Mouse (Mus musculus): ENCODE data around the gene Zfp281. TPM values are rescaled to one million over a fixed set of nuclear protein-coding genes. Genes with fewer than 3 reads are reported as not detected.

Zfp281 gene
- polyA plus RNA-seq, 1 experiment: 2.6 TPM

DNA sequence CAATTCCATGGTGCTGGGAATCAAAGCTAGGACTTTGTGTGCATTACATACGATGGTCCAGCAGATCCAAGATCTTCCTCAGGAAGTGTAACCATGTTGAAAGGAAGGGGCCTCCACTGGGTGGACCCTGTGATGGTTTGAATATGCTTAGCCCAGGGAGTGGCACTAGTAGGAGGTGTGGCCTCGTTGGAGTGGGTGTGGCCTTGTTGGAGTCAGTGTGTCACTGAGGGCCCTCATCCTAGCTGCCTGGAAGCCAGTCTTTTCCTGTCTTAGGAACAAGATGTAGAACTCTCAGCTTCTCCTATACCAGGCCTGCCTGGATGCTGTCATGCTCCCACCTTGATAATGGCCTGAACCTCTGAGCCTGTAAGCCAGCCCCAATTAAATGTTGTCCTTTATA is 27.9 kb upstream of the Zfp281 start:
- no peak for TF ChIP-seq FLI1 (IDR thresholded peaks at IDR 0.05; ENCODE audit: low read length)
- no peak for TF ChIP-seq GATA1 (IDR thresholded peaks at IDR 0.05; ENCODE audit: borderline replicate concordance, low read length)
- H3K4me3 ChIP-seq (replicated peaks): no peak overlapping the region
- 0 out of 2 replicates have a peak, but pooled peaks cover 3% of the 10 kb centered on the region for H3K9me3 ChIP-seq
- H3K27me3 ChIP-seq (replicated peaks): peaks cover 4% of the 10 kb centered on the region
- H3K4me1 ChIP-seq: peaks cover 3% of the 10 kb centered on the region; the same call in 1 of the 2 replicates
- no peaks in the 10 kb centered on the region for H3K36me3 ChIP-seq (replicated peaks; ENCODE audit: low read length)

DNA sequence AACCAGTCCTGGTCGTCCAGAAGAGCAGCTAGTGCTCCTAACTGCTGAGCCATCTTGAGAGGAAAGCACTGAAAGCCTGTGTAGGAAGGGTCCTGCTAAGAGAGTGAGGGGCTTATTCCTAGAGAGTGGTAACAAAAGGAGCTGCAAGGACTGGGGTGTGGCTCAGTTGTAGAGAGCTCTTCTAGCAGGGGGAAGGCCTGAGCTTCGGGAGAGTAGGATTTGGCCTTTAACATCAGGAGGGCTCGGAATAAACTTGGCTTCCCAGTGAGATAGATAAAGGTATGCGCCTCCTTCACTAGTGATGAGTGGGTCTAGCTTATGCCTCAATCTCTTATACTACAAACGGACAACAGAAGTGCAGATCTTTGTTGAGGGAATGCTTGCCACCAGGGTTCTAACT is 26.4 kb upstream of the Zfp281 start:
- H3K9me3 ChIP-seq: 0 out of 2 replicates have a peak, but pooled peaks cover 3% of the 10 kb centered on the region

DNA sequence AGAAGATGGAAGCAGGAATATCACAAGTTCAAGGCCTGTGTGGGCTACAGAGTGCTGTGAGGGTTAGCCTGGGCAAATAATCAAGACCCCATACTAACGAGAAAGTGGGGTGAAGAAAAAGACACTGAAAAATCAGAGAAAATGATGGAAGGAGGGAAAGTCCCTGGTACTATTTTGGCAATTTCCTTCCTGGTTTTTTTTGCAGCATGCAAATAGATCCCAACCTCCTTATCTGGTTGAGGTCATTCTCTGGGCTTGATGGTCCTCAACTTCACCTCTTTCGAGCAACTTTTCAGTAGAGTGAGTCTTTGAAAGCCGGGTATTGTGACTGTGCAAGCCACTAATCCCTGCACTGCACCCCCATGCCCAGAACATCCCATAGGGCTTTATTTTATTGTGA is 24.6 kb upstream of the Zfp281 start:
- Histone ChIP-seq H3K4me1 (peaks cover 3% of the 10 kb centered on the region; the same call in 1 of the 2 replicates), H3K4me3 (replicated peaks) (no peak overlapping the region), H3K36me3 (replicated peaks; ENCODE audit: low read length) (no peaks in the 10 kb centered on the region), H3K27me3 (replicated peaks) (no peaks in the 10 kb centered on the region), H3K9me3 (no peaks in the 10 kb centered on the region)
- TF ChIP-seq FLI1 (IDR thresholded peaks at IDR 0.05; ENCODE audit: low read length) (no peak), GATA1 (IDR thresholded peaks at IDR 0.05; ENCODE audit: borderline replicate concordance, low read length) (no peak)

More for the DNA sequence above, 26.4 kb upstream of the Zfp281 start:
- H3K27me3 ChIP-seq (replicated peaks): peaks cover 4% of the 10 kb centered on the region
- TF ChIP-seq GATA1 (IDR thresholded peaks at IDR 0.05; ENCODE audit: borderline replicate concordance, low read length): no peak
- TF ChIP-seq FLI1 (IDR thresholded peaks at IDR 0.05; ENCODE audit: low read length): no peak
- H3K36me3 ChIP-seq (replicated peaks; ENCODE audit: low read length): no peaks in the 10 kb centered on the region
- no peak overlapping the region for H3K4me3 ChIP-seq (replicated peaks)
- peaks cover 3% of the 10 kb centered on the region; the same call in 1 of the 2 replicates for H3K4me1 ChIP-seq

DNA sequence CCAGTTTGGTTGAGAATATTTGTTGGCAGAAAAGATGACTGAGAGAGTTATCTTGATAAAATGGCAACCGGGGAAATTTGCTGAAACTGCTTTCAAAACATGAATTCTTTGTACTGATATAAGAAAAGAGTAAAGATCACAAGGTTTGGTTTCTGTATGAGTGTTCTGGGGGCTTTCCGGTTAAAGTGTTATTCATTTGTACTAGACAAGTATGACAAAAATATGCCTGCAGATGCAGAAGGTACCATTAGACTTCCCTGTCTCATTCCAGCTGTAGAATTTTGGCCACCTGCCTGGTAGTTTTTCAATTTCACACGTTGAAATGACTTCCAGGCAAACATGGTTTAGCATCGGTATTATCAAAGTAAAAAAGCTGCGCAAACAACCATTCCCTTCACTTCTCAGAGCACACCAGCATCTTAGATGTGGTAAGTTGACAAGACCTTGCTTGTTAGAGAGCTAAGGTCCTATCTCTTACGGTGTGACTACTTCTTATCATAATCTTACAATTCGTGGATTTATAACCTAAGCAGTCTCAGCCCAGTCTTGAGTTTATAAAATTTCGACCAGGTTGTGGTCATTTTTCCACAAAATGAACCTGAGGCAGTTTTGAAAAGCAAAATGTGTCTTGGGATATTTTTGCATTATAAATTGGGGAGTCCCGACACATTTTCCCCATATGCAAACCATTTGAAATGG is 23.9 kb upstream of the Zfp281 start:
- TF ChIP-seq FLI1 (IDR thresholded peaks at IDR 0.05; ENCODE audit: low read length): no peak
- no peak for TF ChIP-seq GATA1 (IDR thresholded peaks at IDR 0.05; ENCODE audit: borderline replicate concordance, low read length)
- no peak overlapping the region for H3K4me3 ChIP-seq (replicated peaks)
- no peaks in the 10 kb centered on the region for H3K36me3 ChIP-seq (replicated peaks; ENCODE audit: low read length)
- peaks cover 3% of the 10 kb centered on the region; the same call in 1 of the 2 replicates for H3K4me1 ChIP-seq
- no peaks in the 10 kb centered on the region for H3K9me3 ChIP-seq
- H3K27me3 ChIP-seq (replicated peaks): no peaks in the 10 kb centered on the region

DNA sequence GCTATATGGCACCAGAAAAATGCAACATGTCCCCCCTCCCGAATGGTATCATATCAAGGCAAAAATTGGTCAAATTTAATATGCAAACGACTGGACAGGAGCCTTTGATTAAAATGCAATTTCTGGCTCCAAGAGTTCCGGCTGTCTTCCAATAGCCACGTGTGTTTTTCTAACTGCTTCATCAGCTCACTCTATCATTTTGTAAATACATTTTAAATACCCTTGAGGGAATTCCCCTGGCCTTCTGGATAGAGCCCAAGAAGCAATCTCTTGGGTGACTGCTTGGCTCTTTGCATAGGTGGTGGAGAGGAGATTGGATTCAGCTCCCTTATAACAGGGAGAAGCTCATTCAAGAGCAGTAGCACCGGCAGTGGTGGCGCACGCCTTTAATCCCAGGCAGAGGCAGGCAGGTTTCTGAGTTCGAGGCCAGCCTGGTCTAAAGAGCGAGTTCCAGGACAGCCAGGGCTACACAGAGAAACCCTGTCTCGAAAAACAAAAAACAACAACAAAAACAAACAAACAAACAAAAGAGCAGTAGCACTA is 23.3 kb upstream of the Zfp281 start:
- H3K27me3 ChIP-seq (replicated peaks): no peaks in the 10 kb centered on the region
- no peaks in the 10 kb centered on the region for H3K9me3 ChIP-seq
- TF ChIP-seq FLI1 (IDR thresholded peaks at IDR 0.05; ENCODE audit: low read length) (no peak), GATA1 (IDR thresholded peaks at IDR 0.05; ENCODE audit: borderline replicate concordance, low read length) (no peak)

DNA sequence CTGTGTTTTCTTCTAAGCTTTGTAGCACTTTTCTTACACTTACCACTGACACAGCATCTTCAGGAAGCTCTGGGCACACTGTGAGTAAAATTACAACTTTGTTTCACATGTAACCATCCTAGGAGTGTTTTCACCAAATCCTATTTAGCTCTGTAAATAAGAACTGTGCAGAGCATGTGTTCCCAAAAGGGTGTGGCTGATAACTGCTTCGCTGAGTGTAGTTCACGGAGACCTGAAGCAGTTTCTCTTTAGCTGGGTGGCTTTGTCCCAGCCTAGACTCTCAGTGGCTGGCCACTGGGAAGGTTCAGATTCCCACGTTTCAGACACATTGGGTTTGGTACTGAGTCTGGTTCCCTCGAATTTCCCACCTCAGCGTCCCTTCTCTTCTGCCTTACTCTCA is 22.4 kb upstream of the Zfp281 start:
- H3K4me1 ChIP-seq: peaks cover 3% of the 10 kb centered on the region; the same call in 1 of the 2 replicates
- no peak overlapping the region for H3K4me3 ChIP-seq (replicated peaks)
- H3K27me3 ChIP-seq (replicated peaks): peaks cover 2% of the 10 kb centered on the region
- no peak for TF ChIP-seq FLI1 (IDR thresholded peaks at IDR 0.05; ENCODE audit: low read length)
- TF ChIP-seq GATA1 (IDR thresholded peaks at IDR 0.05; ENCODE audit: borderline replicate concordance, low read length): no peak
- no peaks in the 10 kb centered on the region for H3K9me3 ChIP-seq
- H3K36me3 ChIP-seq (replicated peaks; ENCODE audit: low read length): no peaks in the 10 kb centered on the region

More for the DNA sequence above, 23.3 kb upstream of the Zfp281 start:
- Histone ChIP-seq H3K4me3 (replicated peaks) (no peak overlapping the region), H3K4me1 (peaks cover 3% of the 10 kb centered on the region; the same call in 1 of the 2 replicates), H3K36me3 (replicated peaks; ENCODE audit: low read length) (no peaks in the 10 kb centered on the region)

DNA sequence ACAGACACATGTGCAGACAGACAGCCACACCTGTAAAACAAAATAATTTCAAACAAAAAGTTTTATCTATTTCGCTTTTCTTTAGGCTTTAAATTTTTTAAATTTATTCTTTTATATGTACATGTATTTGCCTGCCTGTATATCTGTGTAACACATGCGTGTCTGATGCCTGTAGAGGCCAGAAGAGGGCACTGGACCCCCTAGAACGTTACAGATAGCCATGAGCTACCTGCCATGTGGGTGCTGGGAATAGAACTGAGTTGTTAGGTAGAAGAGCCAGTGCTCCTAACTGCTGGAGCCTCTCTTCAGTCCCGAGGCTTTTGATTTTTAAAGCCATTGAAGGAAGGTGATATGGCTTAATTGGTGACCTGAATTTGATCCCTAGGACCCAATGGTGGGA is 20.5 kb upstream of the Zfp281 start:
- Histone ChIP-seq H3K4me1 (peaks cover 8% of the 10 kb centered on the region), H3K4me3 (replicated peaks) (no peak overlapping the region), H3K27me3 (replicated peaks) (peaks cover 3% of the 10 kb centered on the region), H3K9me3 (no peaks in the 10 kb centered on the region), H3K36me3 (replicated peaks; ENCODE audit: low read length) (no peaks in the 10 kb centered on the region)
- TF ChIP-seq GATA1 (IDR thresholded peaks at IDR 0.05; ENCODE audit: borderline replicate concordance, low read length) (no peak), FLI1 (IDR thresholded peaks at IDR 0.05; ENCODE audit: low read length) (no peak)

DNA sequence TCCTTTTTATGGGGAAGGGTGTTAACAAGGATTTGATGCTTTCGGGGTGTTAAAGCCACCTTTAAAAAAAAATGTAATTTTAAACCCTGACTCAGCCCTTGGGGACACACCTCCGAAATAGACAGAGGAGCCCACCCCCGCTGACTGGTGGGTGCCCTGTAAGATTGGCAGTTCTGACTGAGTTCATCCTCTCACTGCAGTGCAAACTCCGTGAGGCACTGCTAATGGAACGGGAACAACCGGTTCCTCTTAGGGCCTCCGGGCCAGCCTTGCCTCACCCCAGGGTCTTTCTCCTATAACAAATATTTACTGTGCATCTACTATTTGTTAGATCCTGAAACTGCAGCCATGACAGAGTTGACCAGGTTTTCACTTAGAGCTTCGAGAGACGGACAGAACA is 18.9 kb upstream of the Zfp281 start:
- Histone ChIP-seq H3K4me1 (peaks cover 4% of the 10 kb centered on the region), H3K4me3 (replicated peaks) (no peak overlapping the region), H3K27me3 (replicated peaks) (peaks cover 3% of the 10 kb centered on the region), H3K36me3 (replicated peaks; ENCODE audit: low read length) (no peaks in the 10 kb centered on the region), H3K9me3 (no peaks in the 10 kb centered on the region)
- TF ChIP-seq FLI1 (IDR thresholded peaks at IDR 0.05; ENCODE audit: low read length): no peak
- TF ChIP-seq GATA1 (IDR thresholded peaks at IDR 0.05; ENCODE audit: borderline replicate concordance, low read length): no peak

DNA sequence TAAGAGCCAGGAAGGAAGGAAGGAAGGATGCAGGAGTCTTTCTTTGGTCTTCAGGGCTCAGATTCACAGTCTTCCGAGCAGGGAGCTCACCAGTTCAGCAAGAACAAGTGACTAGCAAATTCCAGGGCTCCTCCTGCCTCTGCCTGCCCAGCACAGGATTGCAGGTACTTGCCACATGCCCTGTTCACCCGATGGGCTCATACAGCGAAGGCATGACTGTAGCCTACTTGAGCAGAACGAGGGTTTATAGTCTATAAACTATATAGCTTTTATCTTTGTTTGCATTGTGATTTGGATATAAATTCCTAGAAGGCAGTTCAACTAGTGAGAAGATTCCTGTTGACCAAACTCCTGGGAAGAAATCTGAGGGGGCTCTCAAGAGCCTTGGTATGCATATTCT is 18.4 kb upstream of the Zfp281 start:
- no peaks in the 10 kb centered on the region for H3K9me3 ChIP-seq
- H3K36me3 ChIP-seq (replicated peaks; ENCODE audit: low read length): no peaks in the 10 kb centered on the region
- peaks cover 3% of the 10 kb centered on the region for H3K27me3 ChIP-seq (replicated peaks)
- peaks cover 4% of the 10 kb centered on the region for H3K4me1 ChIP-seq
- H3K4me3 ChIP-seq (replicated peaks): no peak overlapping the region
- TF ChIP-seq GATA1 (IDR thresholded peaks at IDR 0.05; ENCODE audit: borderline replicate concordance, low read length) (no peak), FLI1 (IDR thresholded peaks at IDR 0.05; ENCODE audit: low read length) (no peak)

Data from megakaryocyte, embryonic 14.5 days (primary cell).